Mouse (Mus musculus): ENCODE measurements around the gene Wfikkn1.

Gene Wfikkn1

GRCm38 (mm10) chr17:25837076-25837410, 43.6 kb downstream of the Wfikkn1 start, which contains the start of gene Rhbdl1:
TSS of gene Rhbdl1 (minus strand) at chr17:25837295.
- ATAC-seq (ENCODE audit: low TSS enrichment): peak; percentile 56

GRCm38 (mm10) chr17:25836397-25837075, 44.1 kb downstream of the Wfikkn1 start:
- ATAC-seq (ENCODE audit: low TSS enrichment): no peak

GRCm38 (mm10) chr17:25835816-25836215, 44.8 kb downstream of the Wfikkn1 start:
- no peak for ATAC-seq (ENCODE audit: low TSS enrichment)

- ATAC-seq (ENCODE audit: low TSS enrichment): no peak
These were observed 45.4 kb downstream of the Wfikkn1 start for GRCm38 (mm10) chr17:25835301-25835700.

GRCm38 (mm10) chr17:25834595-25835222, 45.9 kb downstream of the Wfikkn1 start:
- no peak for ATAC-seq (ENCODE audit: low TSS enrichment)

GRCm38 (mm10) chr17:25833961-25834594, 46.6 kb downstream of the Wfikkn1 start:
- no peak for ATAC-seq (ENCODE audit: low TSS enrichment)

GRCm38 (mm10) chr17:25833291-25833663, 47.4 kb downstream of the Wfikkn1 start, which contains the start of gene Stub1:
TSS of gene Stub1 (minus strand) at chr17:25833404.
- peak; percentile 9; the same call in 1 of the 2 replicates for ATAC-seq (ENCODE audit: low TSS enrichment)

- peak; percentile 62 for ATAC-seq (ENCODE audit: low TSS enrichment)
These were observed 48.0 kb downstream of the Wfikkn1 start for GRCm38 (mm10) chr17:25832436-25833290.

- no peak for ATAC-seq (ENCODE audit: low TSS enrichment)
These were observed 49.0 kb downstream of the Wfikkn1 start for GRCm38 (mm10) chr17:25831451-25832281.

GRCm38 (mm10) chr17:25830806-25831431, 49.7 kb downstream of the Wfikkn1 start:
- no peak for ATAC-seq (ENCODE audit: low TSS enrichment)

- ATAC-seq (ENCODE audit: low TSS enrichment): no peak
These were observed 50.4 kb downstream of the Wfikkn1 start for GRCm38 (mm10) chr17:25830200-25830753.

- no peak for ATAC-seq (ENCODE audit: low TSS enrichment)
These were observed 51.1 kb downstream of the Wfikkn1 start for GRCm38 (mm10) chr17:25829558-25830017.

GRCm38 (mm10) chr17:25828712-25829557, 51.7 kb downstream of the Wfikkn1 start, which contains the start of gene Jmjd8:
TSS of gene Jmjd8 (plus strand) at chr17:25828867.
- ATAC-seq (ENCODE audit: low TSS enrichment): peak; percentile 48

- no peak for ATAC-seq (ENCODE audit: low TSS enrichment)
These were observed 52.4 kb downstream of the Wfikkn1 start for GRCm38 (mm10) chr17:25828223-25828594.
